Mouse (Mus musculus): ENCODE measurements at regions not wholly inside any gene's neighbourhood (a gene's known extent, or its start where the extent isn't known, plus 50 kb on each side); places are given as distances from the start of the nearest gene placed in this dataset.

GRCm38 (mm10) chr13:99816666-99817065 is 84.2 kb downstream of the Cartpt start:
- WGBS = 58% methylated on average over 6 of the region's 6 CpGs
- H3K4me3 ChIP-seq (replicated peaks; ENCODE audit: low read length) = no peak overlapping the region
- peaks cover 4% of the 10 kb centered on the region; the same call in 1 of the 2 replicates for H3K4me1 ChIP-seq (ENCODE audit: control insufficient read depth, insufficient read depth, low read length)
- no peak overlapping the region for H3K4me2 ChIP-seq (replicated peaks; ENCODE audit: low read depth, low read length, severe bottlenecking)
- DNase-seq (ENCODE audit: low spot score) (no peak), ATAC-seq (ENCODE audit: low FRiP score, low read depth) (no peak)
- no peaks in the 10 kb centered on the region for H3K9me3 ChIP-seq (ENCODE audit: control insufficient read depth, low read length)
- no peaks in the 10 kb centered on the region for H3K36me3 ChIP-seq (ENCODE audit: control insufficient read depth, insufficient read depth, low read length)
- no peak overlapping the region for H3K27ac ChIP-seq (replicated peaks; ENCODE audit: low read depth, low read length)
- H3K27me3 ChIP-seq (ENCODE audit: control insufficient read depth, insufficient read depth, low read length) = no peaks in the 10 kb centered on the region
- no peak overlapping the region for H3K9ac ChIP-seq (ENCODE audit: low read depth, low read length, severe bottlenecking)
- TF ChIP-seq POLR2A (IDR thresholded peaks at IDR 0.05; ENCODE audit: borderline replicate concordance, extremely low read depth, insufficient read depth, insufficient read length) = no peak

- 49% methylated on average over 6 of the region's 6 CpGs for WGBS
- H3K9ac ChIP-seq (ENCODE audit: low read depth, low read length, severe bottlenecking) = no peak overlapping the region
- H3K4me3 ChIP-seq (replicated peaks; ENCODE audit: low read length) = no peak overlapping the region
- no peak for TF ChIP-seq POLR2A (IDR thresholded peaks at IDR 0.05; ENCODE audit: borderline replicate concordance, extremely low read depth, insufficient read depth, insufficient read length)
- peaks cover 4% of the 10 kb centered on the region; the same call in 1 of the 2 replicates for H3K4me1 ChIP-seq (ENCODE audit: control insufficient read depth, insufficient read depth, low read length)
- DNase-seq (ENCODE audit: low spot score) (no peak), ATAC-seq (ENCODE audit: low FRiP score, low read depth) (no peak)
- H3K9me3 ChIP-seq (ENCODE audit: control insufficient read depth, low read length) = no peaks in the 10 kb centered on the region
- no peaks in the 10 kb centered on the region for H3K27me3 ChIP-seq (ENCODE audit: control insufficient read depth, insufficient read depth, low read length)
- no peak overlapping the region for H3K27ac ChIP-seq (replicated peaks; ENCODE audit: low read depth, low read length)
- H3K4me2 ChIP-seq (replicated peaks; ENCODE audit: low read depth, low read length, severe bottlenecking) = no peak overlapping the region
- no peaks in the 10 kb centered on the region for H3K36me3 ChIP-seq (ENCODE audit: control insufficient read depth, insufficient read depth, low read length)
Measured at GRCm38 (mm10) chr13:99815786-99816185, 85.1 kb downstream of the Cartpt start.

DNA sequence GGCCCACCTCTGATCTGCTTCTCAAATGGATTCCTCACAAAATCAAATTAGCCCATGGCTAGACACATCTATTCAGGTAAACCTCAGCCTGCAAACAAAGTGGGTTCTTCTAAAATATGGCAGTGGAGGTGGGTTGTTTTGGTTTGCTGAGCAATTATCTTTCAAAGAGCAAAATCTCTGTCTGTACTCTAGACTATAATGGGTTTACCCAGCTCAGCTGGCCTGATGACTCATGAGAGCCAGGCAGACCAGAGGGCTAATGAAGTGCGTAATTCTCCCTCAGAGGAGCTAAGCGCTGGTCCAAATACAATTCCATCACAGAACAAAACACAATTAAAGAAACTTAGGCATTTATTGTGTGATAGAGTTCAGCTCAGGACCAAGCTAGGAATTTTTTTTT is 86.1 kb downstream of the Cartpt start:
- no peak overlapping the region for H3K9ac ChIP-seq (ENCODE audit: low read depth, low read length, severe bottlenecking)
- H3K9me3 ChIP-seq (ENCODE audit: control insufficient read depth, low read length) = no peaks in the 10 kb centered on the region

GRCm38 (mm10) chr13:99814033-99814556 is 86.8 kb downstream of the Cartpt start:
- Histone ChIP-seq H3K9ac (ENCODE audit: low read depth, low read length, severe bottlenecking) (no peak overlapping the region), H3K27ac (replicated peaks; ENCODE audit: low read depth, low read length) (no peak overlapping the region), H3K4me2 (replicated peaks; ENCODE audit: low read depth, low read length, severe bottlenecking) (no peak overlapping the region), H3K4me3 (replicated peaks; ENCODE audit: low read length) (no peak overlapping the region), H3K4me1 (ENCODE audit: control insufficient read depth, insufficient read depth, low read length) (peaks cover 4% of the 10 kb centered on the region; the same call in 1 of the 2 replicates), H3K36me3 (ENCODE audit: control insufficient read depth, insufficient read depth, low read length) (no peaks in the 10 kb centered on the region), H3K27me3 (ENCODE audit: control insufficient read depth, insufficient read depth, low read length) (no peaks in the 10 kb centered on the region), H3K9me3 (ENCODE audit: control insufficient read depth, low read length) (no peaks in the 10 kb centered on the region)
- no peak for TF ChIP-seq POLR2A (IDR thresholded peaks at IDR 0.05; ENCODE audit: borderline replicate concordance, extremely low read depth, insufficient read depth, insufficient read length)
- 31% methylated on average over 6 of the region's 6 CpGs for WGBS
- DNase-seq (ENCODE audit: low spot score) = no peak
- ATAC-seq (ENCODE audit: low FRiP score, low read depth) = no peak

More for the DNA sequence above, 86.1 kb downstream of the Cartpt start:
- Histone ChIP-seq H3K4me2 (replicated peaks; ENCODE audit: low read depth, low read length, severe bottlenecking) (no peak overlapping the region), H3K27ac (replicated peaks; ENCODE audit: low read depth, low read length) (no peak overlapping the region), H3K4me1 (ENCODE audit: control insufficient read depth, insufficient read depth, low read length) (peaks cover 4% of the 10 kb centered on the region; the same call in 1 of the 2 replicates), H3K27me3 (ENCODE audit: control insufficient read depth, insufficient read depth, low read length) (no peaks in the 10 kb centered on the region), H3K36me3 (ENCODE audit: control insufficient read depth, insufficient read depth, low read length) (no peaks in the 10 kb centered on the region), H3K4me3 (replicated peaks; ENCODE audit: low read length) (no peak overlapping the region)
- ATAC-seq (ENCODE audit: low FRiP score, low read depth) (no peak), DNase-seq (ENCODE audit: low spot score) (no peak)
- no peak for TF ChIP-seq POLR2A (IDR thresholded peaks at IDR 0.05; ENCODE audit: borderline replicate concordance, extremely low read depth, insufficient read depth, insufficient read length)
- 74% methylated on average over 2 of the region's 2 CpGs for WGBS

- TF ChIP-seq POLR2A (IDR thresholded peaks at IDR 0.05; ENCODE audit: borderline replicate concordance, extremely low read depth, insufficient read depth, insufficient read length) = no peak
- ATAC-seq (ENCODE audit: low FRiP score, low read depth) = no peak
- Histone ChIP-seq H3K36me3 (ENCODE audit: control insufficient read depth, insufficient read depth, low read length) (no peaks in the 10 kb centered on the region), H3K9me3 (ENCODE audit: control insufficient read depth, low read length) (no peaks in the 10 kb centered on the region), H3K27me3 (ENCODE audit: control insufficient read depth, insufficient read depth, low read length) (no peaks in the 10 kb centered on the region), H3K9ac (ENCODE audit: low read depth, low read length, severe bottlenecking) (no peak overlapping the region), H3K4me1 (ENCODE audit: control insufficient read depth, insufficient read depth, low read length) (peaks cover 26% of the 10 kb centered on the region), H3K4me2 (replicated peaks; ENCODE audit: low read depth, low read length, severe bottlenecking) (no peak overlapping the region), H3K27ac (replicated peaks; ENCODE audit: low read depth, low read length) (no peak overlapping the region), H3K4me3 (replicated peaks; ENCODE audit: low read length) (no peak overlapping the region)
- WGBS = 74% methylated on average over 6 of the region's 6 CpGs
- no peak for DNase-seq (ENCODE audit: low spot score)
Measured at GRCm38 (mm10) chr13:99794448-99794847, 106.4 kb downstream of the Cartpt start.

Data from limb, embryonic 14.5 days (tissue).